Comparison of ENCODE assay signal across 8 mouse cellular contexts in the genomic region with DNA sequence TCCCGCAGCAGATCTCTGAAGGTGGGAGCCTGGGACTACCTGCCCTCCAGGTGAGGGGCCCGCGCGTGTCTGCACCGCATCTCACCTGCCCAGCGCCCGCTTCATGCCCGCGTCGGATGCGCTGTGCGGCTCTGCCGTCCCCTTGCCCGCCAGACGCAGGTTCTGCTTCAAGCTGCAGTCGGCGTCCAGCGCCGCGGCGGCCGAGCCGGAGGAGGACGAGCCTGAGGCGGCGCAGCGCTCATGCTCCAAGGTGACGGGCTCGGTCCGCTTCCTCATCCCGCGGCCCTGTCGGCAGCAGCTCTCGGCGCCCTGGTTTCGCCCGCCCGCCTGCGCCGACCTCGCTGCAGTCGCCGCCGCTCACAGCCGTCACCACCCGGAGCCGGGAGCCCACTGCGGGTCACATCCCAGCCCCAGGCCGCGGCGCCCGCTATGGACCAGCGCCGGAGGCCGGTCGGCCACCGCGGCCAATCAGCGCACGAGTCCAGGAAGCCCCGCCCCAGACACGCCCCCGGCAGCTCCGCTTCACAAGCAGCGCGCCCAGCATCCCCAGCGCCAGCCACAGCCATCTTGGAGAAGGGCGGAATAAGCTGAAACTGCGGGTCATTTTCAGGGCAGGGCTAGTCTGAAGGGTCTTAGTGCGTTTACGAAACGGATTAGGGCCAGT. TPM values are rescaled to one million over a fixed set of nuclear protein-coding genes. Genes with fewer than 3 reads are reported as not detected.
DNase-seq lines count a peak whose midpoint lies in the region; ATAC-seq and TF ChIP-seq lines count a peak whose summit lies in the region.

A gene (minus strand): TSS at position 470 of the 664 bp plus-strand sequence.

- H3K9ac ChIP-seq in MEL (ENCODE audit: control insufficient read depth, low read depth, low read length, poor library complexity, severe bottlenecking) = peak within 1 kb of the TSS; percentile 98
- peak within 1 kb of the TSS; percentile 91 for H3K9ac ChIP-seq in lung, embryonic 16.5 days (ENCODE audit: low read length)

- no peaks in the 10 kb centered on the region for H3K9me3 ChIP-seq in MEL (replicated peaks; ENCODE audit: insufficient read depth, low read length)
- H3K9me3 ChIP-seq in lung, embryonic 16.5 days (ENCODE audit: control insufficient read depth, low read length) = no peaks in the 10 kb centered on the region

- peaks cover 10% of the 10 kb centered on the region for H3K79me2 ChIP-seq in MEL (ENCODE audit: control insufficient read depth, insufficient read depth, low read length, poor library complexity)

- peak within 1 kb of the TSS; percentile 95 to 98 for H3K4me3 ChIP-seq in MEL (ENCODE audit: control insufficient read depth in 1 of 2, insufficient read depth in 1 of 2, low read depth in 2 of 2, low read length in 2 of 2)
- peak within 1 kb of the TSS; percentile 94 for H3K4me3 ChIP-seq in cerebellum, adult 2 months (replicated peaks; ENCODE audit: insufficient read depth, low read depth, low read length)
- H3K4me3 ChIP-seq in lung, embryonic 16.5 days (ENCODE audit: low read length) = peak within 1 kb of the TSS; percentile 87

- H3K36me3 ChIP-seq in MEL (ENCODE audit: control insufficient read depth in 1 of 2, insufficient read depth in 2 of 2, low read length in 2 of 2) = peaks cover 0 to 10% of the 10 kb centered on the region in 2 experiments; a peak in 2 of 4 replicates
- H3K36me3 ChIP-seq in lung, embryonic 16.5 days (ENCODE audit: control insufficient read depth, insufficient read depth, low read length) = no peaks in the 10 kb centered on the region; the same call in 1 of the 2 replicates

- H3K4me1 ChIP-seq in MEL (ENCODE audit: control insufficient read depth in 1 of 2, insufficient read depth in 2 of 2, low read length in 2 of 2) = peaks cover 2 to 4% of the 10 kb centered on the region in 2 experiments; a peak in 2 of 4 replicates
- H3K4me1 ChIP-seq in cerebellum, adult 2 months (ENCODE audit: control insufficient read depth, insufficient read depth, low read length) = peaks cover 4% of the 10 kb centered on the region
- peaks cover 10% of the 10 kb centered on the region for H3K4me1 ChIP-seq in lung, embryonic 16.5 days (replicated peaks; ENCODE audit: control insufficient read depth, insufficient read depth, low read length)

- peak; percentile 79 to 90 for TF ChIP-seq POLR2A in MEL (IDR thresholded peaks at IDR 0.05; ENCODE audit: control insufficient read depth in 1 of 2, insufficient read depth in 1 of 2, low read depth in 1 of 2, low read length in 2 of 2, poor library complexity in 1 of 2)
- peak; percentile 72; the same call in 1 of the 2 replicates for TF ChIP-seq POLR2A in cerebellum, adult 2 months (IDR thresholded peaks at IDR 0.05; ENCODE audit: borderline replicate concordance, insufficient read depth, low read length)

- under 1% methylated on average over 72 of the region's 72 CpGs for WGBS in cerebellum, adult 2 months
- 0% methylated on average over 66 of the region's 72 CpGs for WGBS in lung, embryonic 16.5 days

- H3K27me3 ChIP-seq in MEL (ENCODE audit: control insufficient read depth in 1 of 2, insufficient read depth in 2 of 2, low read length in 2 of 2) = no peaks in the 10 kb centered on the region
- H3K27me3 ChIP-seq in cerebellum, adult 2 months (ENCODE audit: control insufficient read depth, insufficient read depth, low read length) = no peaks in the 10 kb centered on the region
- no peaks in the 10 kb centered on the region for H3K27me3 ChIP-seq in lung, embryonic 16.5 days (ENCODE audit: control insufficient read depth, insufficient read depth, low read depth, low read length)

- ATAC-seq in hematopoietic stem cell, adult 5-6 weeks (replicated peaks in 1 of 2; ENCODE audit: insufficient read depth in 1 of 2, low FRiP score in 2 of 2, low TSS enrichment in 1 of 2, low read depth in 1 of 2, poor library complexity in 2 of 2, severe bottlenecking in 2 of 2) = peak; percentile 93 to 95
- ATAC-seq in lung, embryonic 16.5 days (ENCODE audit: low read depth) = peak; percentile 99

- H3K4me2 ChIP-seq in lung, embryonic 16.5 days (ENCODE audit: low read depth, low read length) = peak within 1 kb of the TSS; percentile 92

- no peak for TF ChIP-seq RAD21 in MEL (IDR thresholded peaks at IDR 0.05; ENCODE audit: low read depth, low read length)

- peak; percentile 97 for DNase-seq in MEL (ENCODE audit: low read depth, low spot score)
- DNase-seq in cerebellum, adult 2 months = peak; percentile 97 to 98
- DNase-seq in forelimb bud, embryonic 11.5 days (ENCODE audit: low read depth, low spot score) = peak; percentile 93
- peak; percentile 83 for DNase-seq in layer of hippocampus, adult 9-10 months (ENCODE audit: low spot score)
- DNase-seq in ovary, postnatal 10 days (ENCODE audit: low spot score) = peak; percentile 91
- peak; percentile 93 to 96 for DNase-seq in thymus, postnatal 10 days (ENCODE audit: low spot score in 2 of 2)

- no peak for TF ChIP-seq CTCF in MEL (IDR thresholded peaks at IDR 0.05 in 2 of 3, conservative IDR thresholded peaks at IDR 0.05 in 1 of 3; ENCODE audit: control insufficient read depth in 1 of 3, insufficient read depth in 1 of 3, low read depth in 2 of 3, low read length in 3 of 3, poor library complexity in 1 of 3, severe bottlenecking in 1 of 3)
- no peak for TF ChIP-seq CTCF in cerebellum, adult 2 months (IDR thresholded peaks at IDR 0.05; ENCODE audit: borderline replicate concordance, insufficient read depth, low read depth, low read length)

- peak within 1 kb of the TSS; percentile 96 for H3K27ac ChIP-seq in MEL (ENCODE audit: control insufficient read depth, low read depth, low read length)
- H3K27ac ChIP-seq in cerebellum, adult 2 months (ENCODE audit: insufficient read depth, low read length) = peak within 1 kb of the TSS; percentile 80
- H3K27ac ChIP-seq in lung, embryonic 16.5 days (ENCODE audit: low read length) = peak within 1 kb of the TSS; percentile 84

- TF ChIP-seq EP300 in MEL (IDR thresholded peaks at IDR 0.05; ENCODE audit: low read depth in 1 of 2, low read length in 2 of 2) = no peak

TF ChIP-seq in MEL, 35 proteins besides CTCF, POLR2A, EP300 and RAD21 (continues in another document):
- TF ChIP-seq GABPA (IDR thresholded peaks at IDR 0.05; ENCODE audit: low read depth, low read length) = no peak
- peak; percentile 56; the same call in 1 of the 2 replicates for TF ChIP-seq POLR2AphosphoS2 (IDR thresholded peaks at IDR 0.05; ENCODE audit: low read length)
- peak; percentile 75 for TF ChIP-seq NELFE (IDR thresholded peaks at IDR 0.05; ENCODE audit: low read depth, low read length)
- TF ChIP-seq CHD2 (IDR thresholded peaks at IDR 0.05; ENCODE audit: low read length) = no peak
- TF ChIP-seq ZKSCAN1 (IDR thresholded peaks at IDR 0.05; ENCODE audit: low read depth, low read length) = no peak
- 0 out of 2 replicates have a peak, but pooled peaks have one; percentile 6 for TF ChIP-seq GATA1 (IDR thresholded peaks at IDR 0.05; ENCODE audit: low read depth, low read length)
- TF ChIP-seq USF1 (IDR thresholded peaks at IDR 0.05; ENCODE audit: low read depth, low read length) = no peak; the same call in 1 of the 2 replicates
- no peak for TF ChIP-seq CHD1 (IDR thresholded peaks at IDR 0.05; ENCODE audit: low read depth, low read length)
- TF ChIP-seq MXI1 (IDR thresholded peaks at IDR 0.05; ENCODE audit: low read depth, low read length) = peak; percentile 52
- TF ChIP-seq MYC (IDR thresholded peaks at IDR 0.05; ENCODE audit: low read depth, low read length) = no peak
- TF ChIP-seq BHLHE40 (IDR thresholded peaks at IDR 0.05; ENCODE audit: borderline replicate concordance, low read depth, low read length) = no peak
- 0 out of 2 replicates have a peak, but pooled peaks have one; percentile 87 for TF ChIP-seq UBTF (IDR thresholded peaks at IDR 0.05; ENCODE audit: borderline replicate concordance, insufficient read depth, low read depth, low read length)
- peak; percentile 53; the same call in 1 of the 2 replicates for TF ChIP-seq ZMIZ1 (IDR thresholded peaks at IDR 0.05; ENCODE audit: low read depth, low read length)
- no peak for TF ChIP-seq ETS1 (IDR thresholded peaks at IDR 0.05; ENCODE audit: low read depth, low read length)
- TF ChIP-seq SIN3A (IDR thresholded peaks at IDR 0.05; ENCODE audit: low read length) = peak; percentile 95
- 0 out of 2 replicates have a peak, but pooled peaks have one; percentile 9 for TF ChIP-seq RCOR1 (IDR thresholded peaks at IDR 0.05; ENCODE audit: low read depth, low read length)
- TF ChIP-seq TBP (IDR thresholded peaks at IDR 0.05; ENCODE audit: low read depth, low read length) = peak; percentile 55; the same call in 1 of the 2 replicates
- no peak for TF ChIP-seq MYB (IDR thresholded peaks at IDR 0.05; ENCODE audit: low read depth, low read length)
- no peak for TF ChIP-seq SMC3 (IDR thresholded peaks at IDR 0.05; ENCODE audit: low read depth, low read length)
- no peak for TF ChIP-seq JUND (IDR thresholded peaks at IDR 0.05; ENCODE audit: low read depth, low read length)
- no peak for TF ChIP-seq ZC3H11A (IDR thresholded peaks at IDR 0.05; ENCODE audit: low read depth, low read length)
- TF ChIP-seq POLR2AphosphoS5 (IDR thresholded peaks at IDR 0.05; ENCODE audit: borderline replicate concordance, low read depth, low read length) = no peak
- TF ChIP-seq ELF1 (IDR thresholded peaks at IDR 0.05; ENCODE audit: low read depth, low read length) = peak; percentile 97
- TF ChIP-seq TAL1 (IDR thresholded peaks at IDR 0.05; ENCODE audit: low read length) = no peak
- peak; percentile 59 for TF ChIP-seq TCF12 (IDR thresholded peaks at IDR 0.05; ENCODE audit: low read depth, low read length)
- peak; percentile 17; the same call in 1 of the 2 replicates for TF ChIP-seq MAZ (IDR thresholded peaks at IDR 0.05; ENCODE audit: low read depth, low read length)
- no peak for TF ChIP-seq MEF2A (IDR thresholded peaks at IDR 0.05; ENCODE audit: extremely low read depth, insufficient replicate concordance, low read depth, low read length, poor library complexity, severe bottlenecking)
- no peak; the same call in 1 of the 2 replicates for TF ChIP-seq ZNF384 (IDR thresholded peaks at IDR 0.05; ENCODE audit: low read depth, low read length)
- no peak for TF ChIP-seq MAX (IDR thresholded peaks at IDR 0.05; ENCODE audit: low read length)
- peak; percentile 67; the same call in 1 of the 2 replicates for TF ChIP-seq KAT2A (conservative IDR thresholded peaks at IDR 0.05; ENCODE audit: low read depth, low read length)

RNA-seq across cellular contexts. Expression of the gene that starts here (rescaled TPM):
- total RNA-seq in MEL (2012; rRNA removed) = 21.8 and 23.7 TPM in 2 replicates
- polyA plus RNA-seq in MEL (2012; ENCODE audit: insufficient read depth in 1 of 2, insufficient read length in 2 of 2, low read depth in 1 of 2, low replicate concordance in 2 of 2, missing spikeins in 1 of 2) = 10 to 100 TPM in 1 of 2 experiments, not detected in 1; 29.4 TPM
- polyA plus RNA-seq in cerebellum, adult 2 months (2012; rRNA removed) = 259 and 263 TPM in 2 replicates
- total RNA-seq in hematopoietic stem cell, adult 5-6 weeks (2017) = 37.8 and 65.7 TPM in 2 replicates
- 53.4 and 56.4 TPM in 2 replicates for polyA plus RNA-seq in lung, embryonic 16.5 days (2015; fragmentation: Nextera tagmentation; extraction: Ambion mirVana)

Comparison
In these comparisons a context has a peak if more than half of its experiments do, and no peak if none do; other contexts are left out.
1. Peak in every context shown above with its lines: DNase-seq, ATAC-seq, H3K4me3 ChIP-seq and H3K27ac ChIP-seq.